Mouse (Mus musculus): ENCODE measurements around the gene Prkar1b.

The Prkar1b gene

DNA sequence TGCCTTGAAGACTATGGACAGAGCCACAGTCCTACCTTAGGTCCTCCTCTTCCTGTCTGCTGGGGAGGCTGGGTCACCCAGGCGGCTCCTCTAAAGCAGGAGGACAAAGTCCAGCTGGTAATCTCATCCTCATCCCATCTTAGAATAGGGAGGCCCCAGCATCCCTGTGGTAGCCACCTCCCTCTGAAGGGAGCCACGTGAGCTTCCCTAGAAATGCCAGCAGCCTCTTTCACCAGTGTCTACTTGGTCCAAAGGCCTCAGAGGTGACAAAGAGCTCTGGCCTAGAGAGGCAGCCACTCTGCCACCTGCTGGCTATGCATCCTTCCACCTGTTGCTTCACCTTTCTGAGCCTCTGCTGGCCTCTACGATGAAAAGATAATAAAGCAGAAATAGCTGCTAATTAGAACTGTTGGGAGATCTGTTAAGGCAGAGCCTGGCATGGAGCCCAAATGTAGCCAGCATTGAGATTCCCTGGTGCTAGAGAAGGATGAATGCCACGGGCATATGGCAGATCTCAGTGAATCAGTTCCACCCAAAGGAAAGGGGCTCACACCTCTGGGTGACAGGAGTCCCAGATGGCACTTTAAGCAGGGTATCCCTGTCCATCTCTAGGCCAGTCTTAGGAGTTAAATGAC is 142.5 kb downstream of the Prkar1b start:
- no peak for DNase-seq (ENCODE audit: extremely low read depth, low read depth)

GRCm38 (mm10) chr5:139004588-139004987 is 145.2 kb downstream of the Prkar1b start:
- DNase-seq (ENCODE audit: extremely low read depth, low read depth), result no peak

DNA sequence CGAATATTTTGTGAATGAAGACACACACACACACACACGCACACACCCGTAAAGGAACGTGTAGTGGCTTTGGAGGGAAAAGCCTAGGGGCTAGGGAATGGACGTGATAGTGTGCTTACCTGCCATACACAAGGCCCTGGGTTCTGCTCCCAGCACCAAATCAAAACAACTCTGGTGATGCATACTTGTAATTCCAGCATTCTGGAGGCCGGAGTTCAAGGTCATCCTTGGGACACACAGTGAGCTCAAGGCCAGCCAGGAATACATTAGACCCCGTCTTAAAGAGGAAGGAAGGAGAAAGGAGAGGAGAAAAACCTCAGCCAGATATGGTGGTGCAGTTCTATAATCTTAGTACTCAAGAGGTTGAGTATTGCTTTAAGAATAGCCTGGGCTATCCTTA is 150.1 kb downstream of the Prkar1b start:
- no peak for DNase-seq (ENCODE audit: extremely low read depth, low read depth)

GRCm38 (mm10) chr5:138997936-138998580 is 151.7 kb downstream of the Prkar1b start:
- DNase-seq (ENCODE audit: extremely low read depth, low read depth), result no peak

GRCm38 (mm10) chr5:138997171-138997788 is 152.5 kb downstream of the Prkar1b start, which contains the start of gene Pdgfa:
Gene Pdgfa, minus strand, starts transcription at chr5:138997370.
- DNase-seq (ENCODE audit: extremely low read depth, low read depth), result no peak

- DNase-seq (ENCODE audit: extremely low read depth, low read depth), result no peak
Measured at GRCm38 (mm10) chr5:138996322-138997073, 153.3 kb downstream of the Prkar1b start.

- no peak for DNase-seq (ENCODE audit: extremely low read depth, low read depth)
Measured at GRCm38 (mm10) chr5:138995721-138996311, 154.0 kb downstream of the Prkar1b start.

DNA sequence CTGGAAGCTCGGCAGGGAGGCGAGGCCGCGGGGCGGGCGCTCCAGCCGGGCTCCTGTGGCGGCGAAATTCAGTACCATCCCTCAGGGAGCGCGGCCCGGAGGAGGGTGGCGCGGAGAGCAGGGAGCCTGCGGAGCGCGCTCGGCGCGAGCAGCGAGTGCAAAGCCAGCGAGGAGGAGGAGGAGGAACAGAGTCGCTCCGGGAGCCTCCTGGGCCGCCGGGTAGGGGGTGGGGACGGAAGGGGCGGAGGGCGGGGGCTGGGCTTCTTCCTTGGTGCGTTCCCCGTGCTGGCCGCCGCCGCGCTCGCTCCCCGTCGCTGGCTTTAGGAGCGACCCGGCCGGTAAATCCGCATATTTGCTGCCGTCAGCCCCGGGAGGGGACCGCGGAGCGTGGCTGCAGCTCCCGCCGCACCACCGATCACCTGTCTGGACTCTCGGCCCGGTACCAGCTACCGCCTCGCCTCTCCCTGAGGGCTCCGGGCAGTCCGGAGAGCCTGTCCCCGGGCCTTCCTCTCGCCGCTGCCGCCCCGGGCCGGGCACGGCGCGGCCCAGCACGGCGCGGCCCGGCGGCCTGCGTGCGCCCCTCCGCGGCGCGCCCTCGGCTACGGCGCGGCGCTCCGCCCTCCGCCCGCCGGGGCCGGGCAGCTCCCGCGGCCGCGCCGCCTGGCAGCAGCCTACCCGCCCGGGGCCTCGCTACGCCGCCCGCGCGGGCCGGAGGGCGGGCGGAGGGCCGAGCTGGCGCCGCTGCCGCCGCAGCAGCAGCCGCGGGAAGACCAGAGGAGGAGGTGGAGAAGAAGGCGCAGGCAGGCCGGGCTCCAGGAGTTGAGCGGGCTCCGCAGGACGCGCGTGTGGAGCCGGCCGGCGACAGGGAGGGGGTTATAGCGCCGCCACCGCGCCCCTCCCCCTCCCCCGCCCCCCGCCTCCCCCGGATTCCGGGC is 154.7 kb downstream of the Prkar1b start:
- DNase-seq (ENCODE audit: extremely low read depth, low read depth), result no peak

- DNase-seq (ENCODE audit: extremely low read depth, low read depth), result no peak
Measured at GRCm38 (mm10) chr5:138994108-138994785, 155.6 kb downstream of the Prkar1b start.

DNA sequence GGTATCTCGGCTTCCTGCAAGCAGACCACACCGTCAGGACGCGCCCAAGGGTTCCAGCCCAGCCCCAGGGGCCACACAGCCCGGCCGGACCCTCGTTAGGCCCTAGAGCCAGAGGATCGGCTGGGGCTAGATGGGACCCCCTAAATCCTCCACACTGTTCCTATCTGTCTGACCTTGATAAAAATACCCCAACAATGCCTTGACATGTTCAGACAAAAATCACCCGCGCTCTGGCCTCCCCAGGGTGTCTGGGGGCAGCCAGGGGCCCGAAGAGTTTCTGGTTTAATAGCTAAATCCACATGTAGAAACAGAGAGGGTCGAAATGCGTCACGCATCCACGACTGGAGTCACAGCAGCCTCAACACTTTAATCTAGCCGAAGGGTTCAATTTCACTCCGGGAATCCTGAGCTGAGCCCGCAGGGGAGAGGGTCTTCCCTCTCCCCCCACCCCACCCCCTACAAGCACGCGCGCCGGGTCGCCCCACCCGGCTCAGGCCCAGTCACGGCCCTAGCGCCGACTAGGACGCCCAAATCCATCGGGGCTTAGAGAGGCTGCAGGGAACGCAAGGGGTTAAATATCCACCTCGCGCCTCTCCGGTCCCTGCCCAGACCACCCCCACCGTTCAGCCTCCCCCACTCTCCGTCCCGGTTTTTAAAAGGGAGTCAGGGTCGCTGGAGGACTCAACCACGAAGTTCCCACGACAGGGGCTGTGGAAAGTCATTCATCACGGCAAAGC is 156.3 kb downstream of the Prkar1b start:
- DNase-seq (ENCODE audit: extremely low read depth, low read depth), result no peak

DNA sequence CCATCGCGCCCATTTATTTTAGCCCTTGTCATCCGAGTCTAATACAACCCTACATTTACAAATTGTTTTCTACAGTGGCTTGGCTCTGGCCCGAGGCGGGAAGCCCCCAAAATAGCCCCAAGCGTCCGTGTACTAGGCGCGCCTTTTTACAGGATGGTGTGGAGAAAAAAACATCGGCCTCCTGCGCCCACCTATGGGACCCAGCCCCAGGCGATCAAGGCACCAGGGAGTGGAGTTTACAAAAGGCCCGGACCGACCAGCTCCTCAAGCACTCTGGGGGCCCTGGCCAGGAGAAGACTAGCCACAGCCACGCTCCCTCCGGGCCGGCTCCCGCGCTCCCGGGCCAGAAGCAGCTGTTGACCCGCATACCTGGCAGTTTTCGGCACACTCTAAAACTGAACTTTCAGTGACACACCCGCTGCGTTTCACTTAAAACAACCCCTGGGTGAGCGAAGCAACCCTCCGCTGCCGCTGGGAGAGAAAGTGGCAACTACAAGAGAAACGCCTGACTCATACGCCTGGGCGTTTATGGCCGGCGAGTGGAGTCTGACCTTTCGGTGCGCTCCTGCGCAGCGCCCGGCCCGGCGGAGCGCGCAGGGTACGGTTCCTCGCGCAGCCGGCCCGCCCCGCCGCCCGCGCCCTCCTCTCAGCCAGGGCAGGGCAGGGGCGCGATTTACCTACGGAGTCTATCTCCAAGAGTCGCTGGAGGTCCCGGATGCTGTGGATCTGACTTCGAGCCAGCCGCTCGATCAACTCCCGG is 157.0 kb downstream of the Prkar1b start:
- no peak for DNase-seq (ENCODE audit: extremely low read depth, low read depth)

GRCm38 (mm10) chr5:138991734-138992133 is 158.1 kb downstream of the Prkar1b start:
- DNase-seq (ENCODE audit: extremely low read depth, low read depth), result no peak

GRCm38 (mm10) chr5:138990659-138991380 is 159.0 kb downstream of the Prkar1b start:
- DNase-seq (ENCODE audit: extremely low read depth, low read depth), result no peak

DNA sequence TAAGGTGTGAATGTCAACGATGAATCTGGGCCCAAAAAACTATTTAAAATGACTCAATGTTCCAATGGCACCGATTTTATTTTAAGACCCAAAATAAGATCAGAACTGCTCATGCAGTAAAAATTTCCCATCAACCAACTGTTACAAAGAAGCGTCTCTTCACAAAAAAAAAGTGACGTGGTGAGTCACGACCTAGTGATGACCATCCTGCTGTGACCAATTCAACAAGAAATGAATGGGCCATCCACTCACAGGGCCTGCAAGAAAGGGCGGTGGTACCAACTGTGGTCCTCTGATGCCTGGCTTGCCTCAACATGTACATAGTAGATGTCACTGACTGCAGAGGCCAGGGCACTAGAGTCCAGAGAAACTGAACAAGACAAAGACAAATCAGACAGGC is 160.2 kb downstream of the Prkar1b start:
- DNase-seq (ENCODE audit: extremely low read depth, low read depth), result no peak

- DNase-seq (ENCODE audit: extremely low read depth, low read depth), result no peak
Measured at GRCm38 (mm10) chr5:138988764-138989163, 161.0 kb downstream of the Prkar1b start.

DNA sequence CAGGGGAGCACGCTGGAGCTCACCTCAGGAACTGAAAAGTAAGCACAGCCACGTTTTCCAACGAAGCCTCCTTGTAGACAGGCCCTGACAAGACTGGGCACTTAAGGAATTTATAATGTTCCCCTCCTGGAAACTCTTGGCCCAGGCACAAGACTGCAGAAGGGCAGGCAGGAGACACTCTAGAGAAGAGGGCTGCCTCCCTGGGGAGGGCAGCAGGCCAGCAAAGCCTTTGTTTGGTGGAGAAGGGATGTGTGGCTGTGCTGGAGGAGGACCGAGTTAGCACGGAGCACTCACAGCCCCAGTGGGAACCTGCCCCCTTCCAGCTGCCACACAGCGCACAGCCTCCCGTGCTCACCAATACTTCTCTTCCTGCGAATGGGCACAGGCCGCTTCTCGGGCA is 161.8 kb downstream of the Prkar1b start:
- DNase-seq (ENCODE audit: extremely low read depth, low read depth), result no peak

GRCm38 (mm10) chr5:138981921-138982320 is 167.9 kb downstream of the Prkar1b start:
- DNase-seq (ENCODE audit: extremely low read depth, low read depth), result no peak

DNA sequence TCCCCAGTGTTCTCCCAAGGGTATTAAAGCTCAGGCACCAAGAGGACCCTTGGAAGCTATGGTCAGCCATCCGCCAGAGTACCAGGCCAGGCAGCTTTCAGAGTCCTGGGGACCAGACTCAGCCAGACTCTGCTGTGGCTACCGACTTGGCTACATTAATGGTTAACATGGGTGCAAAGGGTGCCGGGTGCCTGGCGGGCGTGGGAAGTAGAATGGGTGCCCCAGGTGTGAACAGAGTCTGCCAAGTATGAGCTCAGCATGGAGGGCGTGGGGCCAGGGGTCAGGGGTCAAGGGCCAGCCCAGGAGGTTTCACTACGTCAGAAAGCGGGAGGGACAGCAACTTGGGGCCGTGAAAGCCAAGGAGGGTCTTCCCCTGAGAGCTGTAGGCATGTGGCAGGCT is 169.2 kb downstream of the Prkar1b start:
- DNase-seq (ENCODE audit: extremely low read depth, low read depth), result no peak
